Mouse (Mus musculus) activated CD4-positive, CD25-positive, alpha-beta regulatory T cell (primary cell): ENCODE data around the gene Cox18. TPM values are rescaled to one million over a fixed set of nuclear protein-coding genes. Genes with fewer than 3 reads are reported as not detected.

Experiments
- polyA plus RNA-seq, 2 experiments: library from polyadenylated mRNA; unstranded; fragments of 100-300 nt; shearing (Covaris generic); gene quantifications; one replicate each; pipeline ENCODE4 v1.2.1; 2017

The Cox18 gene
- 10 to 100 TPM; 33.7 to 47.7 TPM for polyA plus RNA-seq

GRCm38 (mm10) chr5:90223534-90224381 lies at the start of gene Cox18:
Gene Cox18, minus strand, starts transcription at chr5:90224001.

Other genes with a start within 250 kb of the Cox18 start
- 10 to 100 TPM; 32.1 to 33.7 TPM for gene Ankrd17, start 142.6 kb upstream of the Cox18 start, polyA plus RNA-seq
- gene Gm9958, start 143.2 kb upstream of the Cox18 start, polyA plus RNA-seq: 1 to 10 TPM; 2.4 to 4.3 TPM
- gene Alb, start 236.9 kb upstream of the Cox18 start, polyA plus RNA-seq: not detected